Mouse (Mus musculus) granulocyte monocyte progenitor cell, adult 5-6 weeks (primary cell): ENCODE data around the gene Meis2. TPM values are rescaled to one million over a fixed set of nuclear protein-coding genes. Genes with fewer than 3 reads are reported as not detected.
A peak's percentile ranks its signal among the peaks of the same experiment; 100 is the strongest.

ENCODE experiments used
- ATAC-seq: replicated peaks from 2 replicates; pipeline ENCODE4 v1.8.0; 2016; ENCODE audit warnings: mild to moderate bottlenecking, moderate TSS enrichment, inconsistent platforms; ENCODE audit not compliant: poor library complexity, severe bottlenecking
- total RNA-seq, 2 experiments: library from RNA; stranded (forward) in 1 of 2; stranded (reverse) in 1 of 2; fragments of 200-712, 200-1000 nt in 1 of 2; fragments of >200 nt in 1 of 2; fragmentation: Nextera tagmentation in 1 of 2; gene quantifications; 2 replicates each; pipeline ENCODE4 v1.2.3; 2014 to 2017

Gene Meis2
- total RNA-seq, 2 experiments from 2014 or later = not detected

DNA sequence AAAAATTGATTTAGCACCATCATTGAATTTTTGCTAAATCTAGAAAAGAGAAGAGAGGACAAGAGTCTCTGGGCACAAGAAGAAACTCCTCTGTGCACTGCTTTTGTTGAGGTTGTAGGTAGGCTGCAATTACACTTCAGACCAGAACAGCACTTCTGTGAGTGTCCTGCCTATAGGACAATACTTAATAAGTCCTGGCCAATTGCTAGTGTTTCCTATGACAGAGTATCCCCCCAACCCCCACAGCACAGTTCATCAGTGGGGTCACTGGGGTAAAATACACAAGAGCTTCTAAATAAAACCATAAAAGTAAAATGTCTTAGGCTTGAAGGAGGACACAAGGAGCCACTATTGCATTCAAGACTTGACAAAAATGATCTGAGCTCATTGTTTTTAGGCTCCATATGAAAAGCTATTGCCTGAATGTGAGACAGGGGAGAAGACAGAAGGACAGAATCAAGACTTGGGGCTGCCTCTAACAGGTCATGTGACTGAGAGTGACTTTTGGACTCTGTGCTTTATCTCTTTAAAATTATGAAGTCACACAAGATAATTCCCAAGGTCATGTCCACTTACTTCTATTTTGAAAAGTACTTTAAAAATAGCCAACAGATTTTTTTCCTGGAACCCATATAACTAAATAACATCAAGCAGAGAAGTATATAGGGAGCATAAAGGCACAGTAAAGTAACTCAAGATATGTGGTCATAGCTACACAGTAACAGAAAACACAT is 12.8 kb downstream of the Meis2 start:
- no peak for ATAC-seq

DNA sequence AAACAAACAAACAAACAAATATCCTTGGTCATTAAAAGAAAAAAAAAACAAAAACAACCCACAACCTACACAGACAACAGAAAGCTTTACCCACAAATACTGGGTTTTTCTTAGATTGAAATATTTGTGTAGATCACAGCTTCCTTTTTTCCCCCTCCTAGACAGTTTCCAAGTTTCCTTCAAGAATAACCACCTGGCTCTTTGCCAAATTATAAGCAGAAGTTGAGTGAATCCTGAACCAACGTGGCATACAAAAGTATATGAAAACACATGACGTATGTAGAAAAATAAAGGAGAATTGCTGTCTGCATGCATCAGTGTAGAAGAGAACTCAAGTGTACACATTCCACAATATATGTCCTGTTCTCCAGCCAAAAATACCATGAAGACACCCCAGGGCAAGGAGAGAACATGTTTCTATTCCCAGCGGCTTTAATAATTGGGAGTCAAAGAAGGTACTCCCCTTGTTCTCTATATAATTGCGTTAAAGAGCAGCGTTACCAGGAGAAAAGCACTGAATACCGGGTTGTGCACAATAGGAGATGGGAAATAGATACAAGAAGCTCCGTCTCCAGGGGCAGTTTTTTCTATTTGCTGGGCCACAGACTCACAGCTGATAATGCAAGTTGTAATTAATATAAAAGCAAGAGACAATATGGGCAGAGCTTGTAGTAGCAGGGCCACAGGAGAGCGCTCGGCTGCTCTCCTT is 13.6 kb downstream of the Meis2 start:
- ATAC-seq = no peak

DNA sequence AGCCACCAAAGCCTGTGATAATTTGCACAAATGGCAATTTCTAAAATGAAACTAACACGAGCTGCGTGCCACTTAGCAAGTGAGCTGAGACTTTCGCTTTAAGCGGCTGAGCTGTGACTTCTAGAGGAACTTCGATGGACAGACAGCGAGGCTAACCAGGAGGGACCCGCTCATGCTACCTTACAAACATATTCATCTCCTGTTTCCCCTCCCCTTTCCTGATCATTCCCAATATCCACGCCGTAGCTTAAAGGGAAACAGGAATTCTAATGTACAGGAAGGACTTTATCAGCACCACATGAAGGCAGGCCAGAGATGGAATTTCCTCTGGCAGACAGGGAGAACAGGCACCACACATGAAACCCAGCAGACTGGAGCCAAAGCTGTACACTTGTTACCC is 15.9 kb downstream of the Meis2 start:
- ATAC-seq = 0 out of 2 replicates have a peak, but pooled peaks have one; percentile 27

GRCm38 (mm10) chr2:116047365-116047764 is 18.3 kb downstream of the Meis2 start:
- no peak for ATAC-seq

- no peak for ATAC-seq
Observed at GRCm38 (mm10) chr2:116045048-116045447, 20.6 kb downstream of the Meis2 start.

- no peak for ATAC-seq
Observed at GRCm38 (mm10) chr2:116042934-116043698, 22.5 kb downstream of the Meis2 start.

GRCm38 (mm10) chr2:116042447-116042846 is 23.2 kb downstream of the Meis2 start:
- ATAC-seq = no peak

DNA sequence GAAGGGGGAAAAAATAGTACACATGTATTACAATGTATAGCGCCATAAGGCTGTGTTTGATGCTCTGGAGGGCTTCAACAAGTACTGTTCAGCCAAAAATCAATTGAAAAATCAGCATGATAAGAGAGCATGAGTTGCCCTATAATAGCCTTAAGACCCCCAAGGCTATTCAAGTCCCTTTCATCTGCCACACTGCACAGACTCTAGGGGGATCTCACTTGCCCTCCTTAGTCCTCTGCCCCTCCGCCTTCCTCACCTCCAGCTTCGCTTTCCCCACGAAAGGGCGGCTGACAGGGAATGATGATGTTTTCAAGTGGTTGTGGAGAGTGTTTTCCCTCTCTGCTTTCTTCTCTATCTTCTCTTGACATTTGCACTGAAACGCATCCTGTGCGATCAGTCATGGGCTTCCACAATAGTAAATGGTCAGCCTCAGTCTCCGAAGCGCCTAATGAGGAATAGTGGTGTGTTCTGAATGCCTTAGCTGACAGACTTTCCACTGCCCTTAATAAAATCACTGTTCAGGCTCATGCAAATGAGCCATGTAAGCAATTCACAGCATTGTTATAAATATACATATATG is 23.9 kb downstream of the Meis2 start:
- no peak for ATAC-seq

DNA sequence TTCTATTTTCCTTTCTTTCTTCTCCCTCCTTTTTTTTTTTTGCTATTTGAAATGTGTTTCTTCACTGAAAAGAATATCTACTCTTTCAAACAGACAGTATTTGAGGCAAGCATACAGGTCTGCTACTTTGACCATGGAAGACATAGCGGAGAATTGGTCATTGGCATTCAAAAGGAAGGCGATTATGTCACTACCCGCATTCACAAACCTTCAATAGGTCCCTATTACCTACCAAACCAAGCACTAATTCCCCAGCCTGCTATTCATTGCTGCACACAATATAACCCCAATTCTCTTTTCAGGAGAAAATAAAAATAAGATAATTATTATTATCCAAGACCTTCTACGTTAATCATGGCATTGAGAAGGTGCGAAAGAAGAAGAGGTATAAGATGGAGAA is 30.3 kb downstream of the Meis2 start:
- ATAC-seq = no peak

- ATAC-seq = no peak
Observed at GRCm38 (mm10) chr2:116028127-116028526, 37.5 kb downstream of the Meis2 start.

- ATAC-seq = no peak
Observed at GRCm38 (mm10) chr2:116022876-116023275, 42.8 kb downstream of the Meis2 start.

DNA sequence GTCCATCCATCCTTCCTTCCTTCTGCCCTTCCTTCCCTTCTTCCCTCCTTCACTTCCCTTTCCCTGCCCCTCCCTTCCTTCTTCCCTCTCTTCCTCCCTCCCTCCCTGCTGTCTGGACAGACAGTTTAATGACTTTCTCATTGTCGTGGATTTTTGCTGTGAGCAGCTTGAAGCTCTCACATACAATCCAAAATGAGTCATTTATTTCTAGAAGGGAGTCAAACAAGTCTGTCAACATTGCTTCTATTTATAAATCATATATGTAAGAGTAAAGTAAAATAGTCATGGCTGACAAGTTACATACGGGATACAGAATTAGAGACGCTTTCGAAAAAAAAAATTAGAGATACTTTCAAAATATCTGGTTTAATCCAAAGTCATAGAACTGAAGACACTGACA is 43.7 kb downstream of the Meis2 start:
- no peak for ATAC-seq

DNA sequence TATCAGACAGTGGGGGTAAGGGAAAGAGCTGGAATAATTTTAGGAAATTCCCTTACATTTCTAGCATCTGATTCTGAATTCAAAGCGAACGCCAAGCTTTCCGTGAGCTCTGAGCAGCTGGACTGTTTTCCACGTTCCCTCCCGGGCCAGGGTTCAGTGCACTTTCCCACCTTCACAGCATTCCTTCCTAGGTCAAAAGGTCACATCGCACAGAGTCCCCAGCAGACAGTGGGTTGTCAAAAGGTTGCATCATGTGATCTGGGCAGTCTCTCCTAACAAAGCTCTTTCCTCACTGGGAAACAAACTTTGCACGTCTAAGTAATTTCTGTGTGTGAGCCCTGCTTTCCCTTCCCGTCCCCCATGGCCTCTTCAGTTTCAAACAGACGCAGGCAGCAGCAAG is 44.6 kb downstream of the Meis2 start:
- no peak for ATAC-seq

GRCm38 (mm10) chr2:116020451-116020951 is 45.1 kb downstream of the Meis2 start:
- ATAC-seq = no peak

- no peak for ATAC-seq
Observed at GRCm38 (mm10) chr2:116019959-116020358, 45.7 kb downstream of the Meis2 start.

DNA sequence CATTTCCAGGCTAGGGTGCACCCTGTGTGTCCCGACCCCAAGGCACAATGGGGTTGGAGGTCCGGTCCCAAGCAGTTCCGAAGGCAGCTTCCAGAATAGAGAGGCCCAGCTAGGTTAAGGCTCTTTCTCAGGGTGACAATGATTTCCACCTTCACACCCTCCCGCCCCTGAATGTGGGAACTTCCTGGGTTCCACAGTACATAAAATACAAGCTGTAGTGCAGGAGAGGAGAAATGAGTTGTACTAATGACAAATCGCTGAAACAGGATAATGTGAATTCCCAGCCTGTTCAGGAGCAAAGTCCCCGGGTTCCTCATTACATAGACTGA is 46.2 kb downstream of the Meis2 start:
- ATAC-seq = no peak

DNA sequence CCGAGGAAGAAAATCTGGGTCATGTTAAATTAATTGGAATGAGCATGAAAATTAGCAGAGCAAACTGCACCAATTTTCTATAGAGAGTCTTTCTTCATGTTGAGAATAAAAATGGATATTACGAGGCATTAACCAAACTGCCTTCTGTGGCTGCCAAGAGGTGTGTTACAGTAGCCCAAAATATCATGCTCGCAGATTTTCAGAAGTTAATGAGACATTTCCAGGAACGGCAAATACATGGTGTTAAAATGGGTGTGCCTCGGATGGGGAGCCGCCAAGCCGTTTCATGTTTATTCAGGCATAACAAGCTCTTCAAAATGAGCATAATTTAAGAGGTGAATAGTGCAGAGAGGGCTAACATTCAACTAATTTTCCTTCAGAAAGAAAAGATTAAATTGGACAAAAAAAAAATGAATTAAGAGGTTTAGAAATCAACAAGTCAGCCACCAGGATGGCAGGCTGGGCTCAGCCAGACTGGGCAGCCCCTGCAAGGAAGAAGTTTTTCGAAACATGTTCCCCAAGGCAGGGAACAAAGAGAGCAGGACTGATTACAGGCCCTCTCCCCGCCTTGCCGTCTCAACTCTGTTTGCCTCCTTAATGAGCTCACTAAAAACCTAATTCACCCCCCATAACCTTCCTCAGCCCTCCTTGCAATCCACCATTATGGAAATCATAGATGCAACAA is 46.7 kb downstream of the Meis2 start:
- no peak for ATAC-seq

DNA sequence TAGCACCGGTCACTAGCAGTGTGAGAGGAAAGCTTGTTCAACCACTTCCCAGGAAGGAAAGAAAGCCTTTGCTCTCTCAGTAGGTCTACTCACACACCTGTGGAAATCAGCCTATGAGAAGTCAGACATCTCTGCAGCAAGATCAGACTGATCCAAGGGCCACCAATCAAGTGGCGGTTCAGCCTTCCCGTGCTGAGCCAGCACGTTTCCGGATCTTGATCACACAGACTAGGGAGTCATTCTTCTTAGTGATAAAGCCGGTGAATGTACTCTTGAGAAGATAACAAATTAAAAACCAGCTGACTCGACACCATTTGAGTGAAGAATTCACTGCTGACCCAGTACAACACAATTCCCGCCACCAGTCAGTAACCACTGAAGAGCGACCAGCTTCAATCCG is 50.1 kb downstream of the Meis2 start:
- ATAC-seq = no peak

GRCm38 (mm10) chr2:116010469-116010868 is 55.2 kb downstream of the Meis2 start:
- ATAC-seq = no peak

DNA sequence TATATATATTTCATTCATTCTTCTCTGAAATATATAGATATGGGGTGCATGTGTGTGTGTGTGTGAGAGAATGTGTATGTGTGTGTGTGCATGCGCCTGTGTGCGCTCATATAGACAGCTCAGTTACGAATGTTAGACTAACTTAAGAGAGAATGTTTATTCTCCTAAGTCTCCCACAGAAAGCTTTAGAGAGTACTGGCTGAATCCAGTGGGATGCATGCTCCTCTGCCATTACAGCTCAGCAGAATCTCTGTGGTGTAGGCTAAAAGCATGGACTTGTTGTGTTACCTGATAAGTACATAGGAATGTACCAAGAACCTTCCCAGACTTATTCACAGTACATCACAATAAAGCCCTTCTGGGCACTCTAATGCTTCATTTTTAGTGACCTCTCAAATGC is 55.6 kb downstream of the Meis2 start:
- ATAC-seq = no peak
